Mouse (Mus musculus): ENCODE measurements at regions not wholly inside any gene's neighbourhood (a gene's known extent, or its start where the extent isn't known, plus 50 kb on each side); places are given as distances from the start of the nearest gene placed in this dataset.

DNA sequence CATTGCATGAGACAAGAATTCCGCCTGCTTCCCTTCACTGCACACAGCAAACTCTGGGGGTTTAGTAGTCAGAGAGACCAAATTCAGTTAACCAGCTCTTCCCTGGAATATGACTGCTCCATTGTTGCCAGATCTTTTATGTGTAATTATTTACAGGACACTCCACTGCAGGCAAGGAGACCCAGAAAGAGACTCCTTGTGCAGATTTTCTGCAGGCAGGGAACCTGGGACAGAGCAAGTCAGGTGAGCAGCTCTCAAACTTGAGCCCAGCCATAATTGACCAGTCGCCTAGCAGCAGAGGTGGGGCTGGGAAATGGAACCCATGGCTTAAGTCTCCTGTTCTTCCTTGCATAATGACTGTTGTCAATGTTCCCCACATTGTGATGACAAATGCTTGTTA is 324.2 kb downstream of the Ice1 start:
- 76% methylated on average over 2 of the region's 2 CpGs for WGBS
- H3K36me3 ChIP-seq, result no peaks in the 10 kb centered on the region
- DNase-seq (ENCODE audit: low spot score), result no peak

GRCm38 (mm10) chr13:70323537-70323936 is 313.9 kb downstream of the Ice1 start:
- Histone ChIP-seq H3K36me3 (no peaks in the 10 kb centered on the region), H3K4me3 (no peak overlapping the region), H3K9me3 (replicated peaks) (no peaks in the 10 kb centered on the region), H3K27me3 (ENCODE audit: low read depth, poor library complexity, severe bottlenecking) (no peaks in the 10 kb centered on the region), H3K27ac (no peak overlapping the region), H3K4me1 (peaks cover 6% of the 10 kb centered on the region; the same call in 1 of the 2 replicates)
- no peak for DNase-seq (ENCODE audit: low spot score)
- WGBS, result 88% methylated on average over 1 of the region's 1 CpGs

More for the DNA sequence above, 324.2 kb downstream of the Ice1 start:
- no peaks in the 10 kb centered on the region for H3K9me3 ChIP-seq (replicated peaks)
- H3K4me1 ChIP-seq, result 0 out of 2 replicates have a peak, but pooled peaks cover 5% of the 10 kb centered on the region
- no peaks in the 10 kb centered on the region for H3K27me3 ChIP-seq (ENCODE audit: low read depth, poor library complexity, severe bottlenecking)
- H3K4me3 ChIP-seq, result no peak overlapping the region
- H3K27ac ChIP-seq, result no peak overlapping the region

DNA sequence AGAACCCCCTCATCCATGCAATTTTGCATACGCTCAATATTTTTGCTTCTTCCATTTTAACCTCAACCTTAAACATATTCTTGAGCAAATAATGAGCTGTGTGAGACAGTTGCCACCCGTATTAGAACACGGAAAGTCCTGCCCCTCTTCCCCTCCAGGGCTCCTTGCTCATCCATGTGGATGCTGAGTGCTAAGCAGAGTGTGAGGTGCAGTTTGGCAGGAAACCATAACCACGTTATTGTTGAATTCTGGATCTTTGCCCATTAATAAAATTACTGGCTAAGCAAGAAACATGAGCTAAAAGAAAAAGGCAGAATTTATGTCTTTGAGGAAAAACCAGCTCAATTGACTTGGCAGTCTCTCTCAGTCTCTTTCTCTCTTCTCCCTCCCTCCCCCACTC is 301.4 kb downstream of the Ice1 start:
- Histone ChIP-seq H3K27ac (no peak overlapping the region), H3K4me3 (no peak overlapping the region), H3K36me3 (no peaks in the 10 kb centered on the region), H3K27me3 (ENCODE audit: low read depth, poor library complexity, severe bottlenecking) (no peaks in the 10 kb centered on the region), H3K9me3 (replicated peaks) (no peaks in the 10 kb centered on the region), H3K4me1 (peaks cover 3% of the 10 kb centered on the region; the same call in 1 of the 2 replicates)
- WGBS, result 89% methylated on average over 4 of the region's 4 CpGs
- DNase-seq (ENCODE audit: low spot score), result no peak

DNA sequence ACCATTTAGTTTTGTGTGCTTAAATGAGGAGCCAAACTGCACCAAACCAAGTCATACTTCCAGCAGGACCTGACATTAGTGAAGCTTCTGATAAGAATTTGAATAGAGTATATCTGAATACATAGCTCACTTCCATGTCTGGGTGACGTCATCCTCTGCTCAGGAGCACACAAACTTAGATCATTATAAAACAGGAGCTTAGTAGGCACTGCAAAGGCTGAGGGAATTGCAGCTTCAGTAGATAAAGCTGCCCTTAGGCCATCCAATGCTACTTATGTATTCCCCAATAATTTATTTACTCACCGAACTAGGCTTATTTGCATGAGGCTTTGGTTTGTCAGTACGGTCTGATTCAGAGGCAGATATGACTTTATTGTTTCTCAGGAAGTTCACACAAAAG is 297.0 kb downstream of the Ice1 start:
- no peaks in the 10 kb centered on the region for H3K9me3 ChIP-seq (replicated peaks)
- WGBS, result 95% methylated on average over 3 of the region's 3 CpGs

GRCm38 (mm10) chr13:70343191-70343734 is 294.2 kb downstream of the Ice1 start:
- no peaks in the 10 kb centered on the region for H3K9me3 ChIP-seq (replicated peaks)

More for the DNA sequence above, 297.0 kb downstream of the Ice1 start:
- no peak overlapping the region for H3K27ac ChIP-seq
- no peaks in the 10 kb centered on the region for H3K4me1 ChIP-seq
- DNase-seq (ENCODE audit: low spot score), result no peak
- no peak overlapping the region for H3K4me3 ChIP-seq
- no peaks in the 10 kb centered on the region for H3K27me3 ChIP-seq (ENCODE audit: low read depth, poor library complexity, severe bottlenecking)
- no peaks in the 10 kb centered on the region for H3K36me3 ChIP-seq

DNA sequence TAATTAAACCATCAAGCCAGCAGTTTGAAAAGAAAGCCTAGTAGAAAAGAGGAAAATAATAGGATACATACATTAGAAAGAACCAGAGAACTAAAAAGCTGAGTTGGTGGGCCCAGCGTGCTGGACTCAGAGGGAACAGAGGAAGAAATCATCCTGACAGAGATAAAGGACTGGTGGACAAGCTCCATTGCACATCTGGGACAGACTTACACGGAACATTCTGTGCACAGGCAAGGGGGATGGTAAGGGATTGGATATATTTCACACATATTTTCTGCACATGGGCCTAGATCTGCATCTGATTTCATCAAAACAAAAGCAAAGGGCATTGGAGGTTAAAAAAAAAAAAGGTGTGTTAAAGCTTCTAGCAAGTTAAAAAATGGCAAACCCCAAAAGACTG is 293.5 kb downstream of the Ice1 start:
- Histone ChIP-seq H3K27ac (no peak overlapping the region), H3K27me3 (ENCODE audit: low read depth, poor library complexity, severe bottlenecking) (no peaks in the 10 kb centered on the region), H3K4me3 (no peak overlapping the region), H3K4me1 (no peaks in the 10 kb centered on the region), H3K9me3 (replicated peaks) (no peaks in the 10 kb centered on the region), H3K36me3 (no peaks in the 10 kb centered on the region)
- no peak for DNase-seq (ENCODE audit: low spot score)
- WGBS, result 73% methylated on average over 2 of the region's 2 CpGs

More at GRCm38 (mm10) chr13:70343191-70343734, 294.2 kb downstream of the Ice1 start:
- Histone ChIP-seq H3K4me3 (no peak overlapping the region), H3K4me1 (no peaks in the 10 kb centered on the region), H3K27ac (no peak overlapping the region), H3K27me3 (ENCODE audit: low read depth, poor library complexity, severe bottlenecking) (no peaks in the 10 kb centered on the region), H3K36me3 (no peaks in the 10 kb centered on the region)
- DNase-seq (ENCODE audit: low spot score), result no peak
- 93% methylated on average over 1 of the region's 1 CpGs for WGBS

DNA sequence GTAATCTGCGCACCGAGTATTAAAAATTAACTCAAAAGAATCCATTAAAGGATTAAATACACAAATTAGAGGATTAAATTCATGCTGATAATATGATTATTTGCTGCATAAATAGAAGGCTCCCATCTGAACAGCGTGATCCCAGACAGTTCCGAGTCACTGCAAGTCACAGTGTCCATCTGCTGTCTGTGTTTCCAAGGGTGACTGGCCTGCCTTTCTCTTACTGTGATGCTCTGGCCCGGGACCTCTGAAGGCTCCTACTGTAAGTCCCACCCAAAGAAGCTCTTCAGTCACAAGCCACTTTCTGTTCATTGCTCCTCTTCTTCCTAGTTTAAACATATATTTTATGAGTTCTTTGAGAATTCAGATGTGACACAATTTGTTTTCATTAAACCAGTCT is 293.1 kb downstream of the Ice1 start:
- 86% methylated on average over 5 of the region's 5 CpGs for WGBS
- H3K4me3 ChIP-seq, result no peak overlapping the region
- DNase-seq (ENCODE audit: low spot score), result no peak
- H3K27ac ChIP-seq, result no peak overlapping the region
- no peaks in the 10 kb centered on the region for H3K9me3 ChIP-seq (replicated peaks)
- H3K27me3 ChIP-seq (ENCODE audit: low read depth, poor library complexity, severe bottlenecking), result no peaks in the 10 kb centered on the region
- no peaks in the 10 kb centered on the region for H3K4me1 ChIP-seq
- H3K36me3 ChIP-seq, result no peaks in the 10 kb centered on the region

GRCm38 (mm10) chr13:70348456-70348855 is 289.0 kb downstream of the Ice1 start:
- no peaks in the 10 kb centered on the region for H3K27me3 ChIP-seq (ENCODE audit: low read depth, poor library complexity, severe bottlenecking)
- 88% methylated on average over 4 of the region's 4 CpGs for WGBS
- DNase-seq (ENCODE audit: low spot score), result no peak

DNA sequence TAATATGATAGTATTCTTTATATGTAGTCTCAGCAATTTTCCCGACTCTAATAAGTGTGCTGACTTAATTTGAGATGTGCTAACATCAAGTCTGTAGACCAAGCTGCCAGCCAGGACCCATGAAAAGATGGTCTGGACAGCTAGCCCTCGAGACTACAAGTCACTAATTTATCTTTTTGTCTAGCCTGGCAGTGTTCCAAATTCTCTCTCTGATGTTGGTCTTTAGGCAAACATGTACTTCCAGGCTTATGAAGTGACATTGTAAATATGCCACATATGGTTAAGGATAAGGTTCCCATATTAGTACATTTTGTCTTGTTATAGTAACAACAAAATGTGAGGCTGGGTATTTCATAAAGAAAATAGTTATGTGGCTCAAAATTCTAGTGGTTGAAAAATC is 288.5 kb downstream of the Ice1 start:
- Histone ChIP-seq H3K4me3 (no peak overlapping the region), H3K36me3 (no peaks in the 10 kb centered on the region), H3K27me3 (ENCODE audit: low read depth, poor library complexity, severe bottlenecking) (no peaks in the 10 kb centered on the region), H3K4me1 (peaks cover 5% of the 10 kb centered on the region), H3K27ac (no peak overlapping the region), H3K9me3 (replicated peaks) (no peaks in the 10 kb centered on the region)
- no peak for DNase-seq (ENCODE audit: low spot score)
- WGBS, result 86% methylated on average over 2 of the region's 2 CpGs

More at GRCm38 (mm10) chr13:70348456-70348855, 289.0 kb downstream of the Ice1 start:
- Histone ChIP-seq H3K27ac (no peak overlapping the region), H3K36me3 (no peaks in the 10 kb centered on the region), H3K4me1 (peaks cover 5% of the 10 kb centered on the region), H3K4me3 (no peak overlapping the region), H3K9me3 (replicated peaks) (no peaks in the 10 kb centered on the region)

DNA sequence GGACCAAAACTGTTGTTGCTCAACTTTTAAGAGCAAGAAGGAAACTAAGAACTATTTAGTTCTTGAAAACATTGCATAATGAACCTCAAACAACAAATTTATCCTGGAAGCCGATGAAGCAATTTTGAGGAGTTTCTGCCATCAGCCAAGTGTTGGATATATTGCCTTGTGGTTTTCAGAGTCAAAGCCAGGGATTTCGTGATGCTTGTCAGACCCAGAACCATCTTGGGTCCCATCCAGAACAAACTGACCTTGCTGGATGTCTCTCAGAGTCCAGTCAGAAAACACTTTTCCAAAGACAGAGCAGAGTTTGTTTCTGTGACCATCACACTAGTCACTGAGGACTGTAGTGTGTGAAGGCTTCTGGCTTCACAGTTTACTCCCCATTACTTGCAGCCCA is 267.8 kb downstream of the Ice1 start:
- 86% methylated on average over 2 of the region's 2 CpGs for WGBS
- H3K4me1 ChIP-seq, result no peaks in the 10 kb centered on the region
- H3K9me3 ChIP-seq (replicated peaks), result no peaks in the 10 kb centered on the region
- H3K27ac ChIP-seq, result no peak overlapping the region
- no peak for DNase-seq (ENCODE audit: low spot score)
- no peaks in the 10 kb centered on the region for H3K36me3 ChIP-seq
- no peak overlapping the region for H3K4me3 ChIP-seq
- no peaks in the 10 kb centered on the region for H3K27me3 ChIP-seq (ENCODE audit: low read depth, poor library complexity, severe bottlenecking)

DNA sequence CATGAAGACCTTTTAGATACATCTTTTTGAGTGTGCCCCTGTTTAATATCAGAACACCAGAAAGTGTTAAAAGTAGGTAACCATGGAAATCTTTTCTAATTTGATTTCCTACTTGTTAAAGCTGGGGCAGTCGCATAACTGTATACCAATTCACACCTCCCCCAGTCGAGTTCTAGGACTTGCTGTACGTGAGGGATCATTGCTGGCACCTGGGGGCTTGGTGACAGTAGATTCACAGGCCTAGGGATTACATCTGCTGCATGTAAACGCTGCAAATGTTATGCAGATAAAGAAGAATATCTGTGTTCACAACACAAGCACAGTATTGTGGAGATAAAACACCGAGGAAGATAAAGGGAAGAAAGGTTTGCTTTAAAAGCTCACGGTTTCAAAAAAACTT is 256.7 kb downstream of the Ice1 start:
- Histone ChIP-seq H3K4me3 (no peak overlapping the region), H3K9me3 (replicated peaks) (no peaks in the 10 kb centered on the region), H3K27me3 (ENCODE audit: low read depth, poor library complexity, severe bottlenecking) (no peaks in the 10 kb centered on the region), H3K4me1 (no peaks in the 10 kb centered on the region), H3K36me3 (no peaks in the 10 kb centered on the region), H3K27ac (no peak overlapping the region)
- DNase-seq (ENCODE audit: low spot score), result no peak
- WGBS, result 72% methylated on average over 6 of the region's 6 CpGs

- Histone ChIP-seq H3K27ac (no peak overlapping the region), H3K9me3 (replicated peaks) (no peaks in the 10 kb centered on the region), H3K4me1 (no peaks in the 10 kb centered on the region), H3K27me3 (ENCODE audit: low read depth, poor library complexity, severe bottlenecking) (no peaks in the 10 kb centered on the region), H3K36me3 (no peaks in the 10 kb centered on the region), H3K4me3 (no peak overlapping the region)
- no peak for DNase-seq (ENCODE audit: low spot score)
- 69% methylated on average over 8 of the region's 8 CpGs for WGBS
These were observed 252.1 kb downstream of the Ice1 start for GRCm38 (mm10) chr13:70385292-70385691.

DNA sequence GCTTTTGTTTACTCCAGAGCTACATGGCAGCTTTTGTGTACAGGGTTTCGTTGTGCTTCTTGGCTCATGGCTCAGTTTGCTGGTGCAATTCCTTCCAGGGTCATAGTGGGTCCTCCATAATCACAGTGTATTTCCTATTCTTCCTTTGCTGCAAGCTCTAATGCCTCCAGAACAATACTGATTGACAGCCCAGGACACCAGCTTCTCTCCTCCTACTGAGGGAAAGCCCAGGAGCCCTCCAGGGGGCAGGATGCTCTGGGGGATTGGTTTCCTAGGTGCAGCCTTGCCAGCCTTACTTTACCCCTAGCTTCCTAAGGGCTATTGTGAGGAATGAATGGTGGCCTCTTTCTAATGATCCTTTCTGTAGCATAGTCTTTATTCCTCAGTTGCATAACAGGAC is 224.6 kb downstream of the Ice1 start:
- Histone ChIP-seq H3K9me3 (replicated peaks) (no peaks in the 10 kb centered on the region), H3K27me3 (ENCODE audit: low read depth, poor library complexity, severe bottlenecking) (no peaks in the 10 kb centered on the region), H3K36me3 (no peaks in the 10 kb centered on the region), H3K4me3 (no peak overlapping the region), H3K4me1 (no peaks in the 10 kb centered on the region), H3K27ac (no peak overlapping the region)
- no peak for DNase-seq (ENCODE audit: low spot score)
- 82% methylated on average over 1 of the region's 1 CpGs for WGBS

DNA sequence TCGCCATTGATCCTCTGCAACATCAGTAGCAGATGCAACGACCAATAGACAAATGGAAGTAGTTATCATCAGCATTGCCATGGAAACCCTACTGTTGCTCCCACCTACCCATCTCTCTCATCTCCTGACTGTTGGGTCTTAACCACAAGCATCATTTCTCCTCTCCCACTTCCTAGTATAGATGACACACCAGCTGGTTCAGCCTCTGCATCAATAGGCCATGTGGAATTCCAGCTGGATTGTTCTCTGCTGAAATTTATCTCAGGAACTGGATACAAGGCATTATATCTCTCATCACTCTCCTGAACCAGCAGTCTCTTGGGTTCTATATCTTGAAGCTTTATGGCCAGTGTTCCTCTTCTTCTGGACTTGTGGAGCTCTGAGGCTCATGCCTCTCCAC is 219.3 kb downstream of the Ice1 start:
- Histone ChIP-seq H3K9me3 (replicated peaks) (no peaks in the 10 kb centered on the region), H3K36me3 (no peaks in the 10 kb centered on the region), H3K27me3 (ENCODE audit: low read depth, poor library complexity, severe bottlenecking) (no peaks in the 10 kb centered on the region), H3K27ac (no peak overlapping the region), H3K4me1 (no peaks in the 10 kb centered on the region), H3K4me3 (no peak overlapping the region)
- no peak for DNase-seq (ENCODE audit: low spot score)
- 92% methylated on average over 2 of the region's 2 CpGs for WGBS

Measured in limb, embryonic 10.5 days (tissue).